Comparison of ENCODE assay signal across 8 mouse cellular contexts in the genomic region with DNA sequence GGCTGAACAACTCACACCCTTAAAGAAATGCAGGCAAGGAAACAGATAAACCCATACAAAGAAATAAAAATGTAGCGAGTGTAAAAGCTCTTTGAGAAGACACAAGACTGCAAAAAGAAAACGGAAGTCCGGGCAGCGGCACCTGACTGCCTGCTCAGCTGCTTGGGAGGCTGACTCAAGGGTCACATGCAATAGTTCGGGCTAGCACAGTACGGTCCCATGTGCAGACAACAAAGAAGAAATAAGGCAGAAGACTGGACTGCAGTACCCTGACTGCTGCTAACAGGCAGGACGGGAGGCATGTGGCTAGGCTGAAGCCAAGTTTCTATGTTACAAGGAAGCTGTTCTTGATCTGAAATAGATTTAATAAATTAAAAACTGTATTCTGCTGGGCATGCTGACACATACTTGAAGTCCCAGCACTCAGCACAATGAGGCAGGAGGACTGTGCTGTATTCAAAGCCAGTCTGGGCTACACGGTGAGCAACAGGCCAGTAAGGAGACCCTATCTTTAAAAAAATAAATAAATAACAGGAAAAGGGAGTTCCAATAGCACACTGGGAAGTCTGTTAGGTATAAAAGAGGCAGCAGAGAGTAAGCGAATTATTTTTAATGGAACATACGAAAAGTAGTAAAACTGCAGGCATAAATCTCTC. TPM values are rescaled to one million over a fixed set of nuclear protein-coding genes. Genes with fewer than 3 reads are reported as not detected.
DNase-seq lines count a peak whose midpoint lies in the region; ATAC-seq and TF ChIP-seq lines count a peak whose summit lies in the region.

No protein-coding gene starts in this region.

- peak overlapping the region; percentile 4; the same call in 1 of the 2 replicates for H3K4me3 ChIP-seq in layer of hippocampus, adult 2 months
- H3K4me3 ChIP-seq in kidney, postnatal 0 days (replicated peaks; ENCODE audit: low read depth, low read length), result no peak overlapping the region; the same call in 1 of the 2 replicates

- H3K4me1 ChIP-seq in kidney, postnatal 0 days (replicated peaks; ENCODE audit: insufficient read depth, low read length), result no peaks in the 10 kb centered on the region; the same call in 1 of the 2 replicates

- peak; percentile 65; the same call in 1 of the 2 replicates for ATAC-seq in kidney, postnatal 0 days (replicated peaks; ENCODE audit: low FRiP score, low read depth)

- 0 out of 2 replicates have a peak overlapping the region, but pooled peaks have one; percentile 0 for H3K9ac ChIP-seq in kidney, postnatal 0 days (ENCODE audit: low read depth, low read length)

- WGBS in kidney, postnatal 0 days, result 28% methylated on average over 10 of the region's 10 CpGs

- H3K36me3 ChIP-seq in kidney, postnatal 0 days (ENCODE audit: insufficient read depth, low read length), result no peaks in the 10 kb centered on the region

- DNase-seq in layer of hippocampus, adult 2 months (ENCODE audit: low spot score in 2 of 2), result no peak
- DNase-seq in layer of hippocampus, postnatal 14 days (ENCODE audit: low spot score in 2 of 2), result no peak
- peak; percentile 70 to 71 for DNase-seq in adrenal gland, postnatal 36 days
- DNase-seq in heart, adult 9 months (ENCODE audit: low spot score in 2 of 2), result peak; percentile 54 to 62
- peak; percentile 62 for DNase-seq in kidney, postnatal 0 days (ENCODE audit: low spot score)
- peak; percentile 62 for DNase-seq in lung, postnatal 25 days (ENCODE audit: low spot score)
- DNase-seq in testis, postnatal 14 days (ENCODE audit: low spot score), result peak; percentile 50
- no peak for DNase-seq in cerebellum, postnatal 25 days

- H3K27ac ChIP-seq in layer of hippocampus, adult 2 months, result peak overlapping the region; percentile 12; the same call in 1 of the 2 replicates
- 0 out of 2 replicates have a peak overlapping the region, but pooled peaks have one; percentile 19 for H3K27ac ChIP-seq in kidney, postnatal 0 days

- peak overlapping the region; percentile 27 for H3K4me2 ChIP-seq in kidney, postnatal 0 days (ENCODE audit: low read length)

- TF ChIP-seq CTCF in layer of hippocampus, adult 2 months (conservative IDR thresholded peaks at IDR 0.05), result no peak
- no peak for TF ChIP-seq CTCF in kidney, postnatal 0 days (IDR thresholded peaks at IDR 0.05; ENCODE audit: low read depth)

- H3K9me3 ChIP-seq in kidney, postnatal 0 days (replicated peaks; ENCODE audit: low read length), result no peaks in the 10 kb centered on the region

- no peaks in the 10 kb centered on the region for H3K27me3 ChIP-seq in kidney, postnatal 0 days (ENCODE audit: insufficient read depth, low read length)

RNA-seq across cellular contexts. Expression of a gene that starts 7.1 kb away (rescaled TPM):
- 10 to 100 TPM; 54.6 to 54.9 TPM for total RNA-seq in layer of hippocampus, adult 2 months (2021)
- 10 to 100 TPM; 33.6 to 39.0 TPM for total RNA-seq in layer of hippocampus, postnatal 14 days (2021)
- total RNA-seq in adrenal gland, postnatal 36 days (2021), result 100 to 1,000 TPM in 1 of 2 experiments, 10 to 100 TPM in 1; 88.9 to 109 TPM
- 56.2 and 60.3 TPM in 2 replicates for polyA plus RNA-seq in kidney, postnatal 0 days (2015; fragmentation: Nextera tagmentation; extraction: Ambion mirVana)

Comparison
In these comparisons a context has a peak if more than half of its experiments do, and no peak if none do; other contexts are left out.
1. DNase-seq: peak in adrenal gland, postnatal 36 days (2 of 2), heart, adult 9 months (2 of 2), kidney, postnatal 0 days (single experiment), lung, postnatal 25 days (single experiment) and testis, postnatal 14 days (single experiment); none in layer of hippocampus, adult 2 months (0 of 2), layer of hippocampus, postnatal 14 days (0 of 2) and cerebellum, postnatal 25 days (0 of 2).